In the genomic region with DNA sequence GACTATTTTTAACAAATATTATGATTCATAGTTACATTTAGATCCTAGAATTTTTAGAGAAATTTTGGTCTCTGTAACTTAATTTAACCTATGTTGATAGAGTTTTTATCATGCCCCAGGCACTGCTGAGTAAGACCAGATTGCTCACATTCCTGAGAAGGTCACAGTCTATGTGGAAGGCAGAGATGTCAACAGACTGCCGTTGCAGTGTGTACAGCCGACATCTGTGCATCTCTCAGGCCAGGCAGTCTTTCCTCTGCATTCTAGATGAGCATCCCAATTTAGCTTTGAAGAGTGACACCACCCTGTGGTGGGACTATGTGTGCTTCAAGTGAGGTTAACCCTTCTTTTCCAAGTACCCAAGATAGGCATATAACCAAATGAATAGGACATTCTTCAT, we compare ENCODE assay signal across 21 mouse cellular contexts.
DNase-seq lines count a peak whose midpoint lies in the region; ATAC-seq lines count a peak whose summit lies in the region.
"Had no signal": no experiment of that assay in that cellular context is flagged by ENCODE, and none has a peak within 500 bp of the region (broad histone marks: within the 10 kb centered on the region; RNA-seq: fewer than 3 reads in every experiment).

No protein-coding gene starts in this region.

- peak; percentile 71 for ATAC-seq in frontal cortex, adult (ENCODE audit: low TSS enrichment)
- ATAC-seq: activated CD4-positive, CD25-positive, alpha-beta regulatory T cell, adult 4 months; CD4-positive, CD25-positive, alpha-beta regulatory T cell, adult 4 months; forebrain, embryonic 15.5 days; intestine, embryonic 15.5 days; Patski had no signal

- intact Hi-C loops in left cerebral cortex, postnatal 14 days (cut with DNase I): no loop called here
- intact Hi-C loops in gastrocnemius, postnatal 14 days (cut with DNase I; ENCODE audit: low total_unique reads): no loop called here

- peak; percentile 36 for DNase-seq in embryo, embryonic 10 days (ENCODE audit: low spot score)
- DNase-seq in embryo, embryonic 11 days: no peak
- DNase-seq in frontal cortex, postnatal 14 days (ENCODE audit: low spot score in 2 of 2): no peak
- DNase-seq in left cerebral cortex, postnatal 14 days (ENCODE audit: low spot score in 2 of 2): peak; percentile 9 to 35
- DNase-seq in left cerebral cortex, adult 11 months (ENCODE audit: low spot score): no peak
- DNase-seq in brain, adult 2 months (ENCODE audit: low read depth, low spot score): peak; percentile 71
- no peak for DNase-seq in gastrocnemius, postnatal 14 days
- DNase-seq: adrenal gland, postnatal 14 days; B cell, adult 2 months; cerebellum, adult 18-20 months; cerebellum, adult 9-11 months; cerebellum, postnatal 36 days; gastrocnemius, adult 2 months; gastrocnemius, postnatal 36 days; heart, adult 18-20 months had no signal

Comparison
In these comparisons a context has a peak if more than half of its experiments do, and no peak if none do; other contexts are left out.
1. DNase-seq: peak in embryo, embryonic 10 days (single experiment), left cerebral cortex, postnatal 14 days (2 of 2) and brain, adult 2 months (single experiment); none in embryo, embryonic 11 days (single experiment), frontal cortex, postnatal 14 days (0 of 2), left cerebral cortex, adult 11 months (single experiment) and gastrocnemius, postnatal 14 days (single experiment).